Mouse (Mus musculus) neural tube, embryonic 12.5 days (tissue): ENCODE measurements at regions not wholly inside any gene's neighbourhood (a gene's known extent, or its start where the extent isn't known, plus 50 kb on each side); places are given as distances from the start of the nearest gene placed in this dataset.

Source experiments
- ATAC-seq: fragments of 200-750 bp; cut with Nextera tagmentation; 2 replicates; pipeline ENCODE4 v1.8.0; 2017; ENCODE audit warnings: low read depth, mild to moderate bottlenecking, moderate TSS enrichment, moderate library complexity; ENCODE audit not compliant: low FRiP score
- H3K27ac ChIP-seq: fragments of 300-500 bp; sonication (generic); 2 replicates; pipeline ENCODE4 v1.5.1; 2016
- H3K27me3 ChIP-seq: fragments of 300-500 bp; sonication (generic); replicated peaks from 2 replicates; pipeline ENCODE4 v1.6.1; 2016; ENCODE audit warnings: mild to moderate bottlenecking
- H3K36me3 ChIP-seq: fragments of 300-500 bp; sonication (generic); 2 replicates; pipeline ENCODE4 v1.6.1; 2016; ENCODE audit warnings: mild to moderate bottlenecking
- H3K4me1 ChIP-seq: fragments of 300-500 bp; sonication (generic); 2 replicates; pipeline ENCODE4 v1.6.1; 2016
- H3K4me2 ChIP-seq: fragments of 300-500 bp; sonication (generic); replicated peaks from 2 replicates; pipeline ENCODE4 v1.6.1; 2016; ENCODE audit warnings: mild to moderate bottlenecking
- H3K4me3 ChIP-seq: fragments of 300-500 bp; sonication (generic); 2 replicates; pipeline ENCODE4 v1.5.1; 2016
- H3K9ac ChIP-seq: fragments of 300-500 bp; sonication (generic); 2 replicates; pipeline ENCODE4 v1.6.1; 2016; ENCODE audit warnings: mild to moderate bottlenecking
- H3K9me3 ChIP-seq: fragments of 300-500 bp; sonication (generic); 2 replicates; pipeline ENCODE4 v1.6.1; 2016; ENCODE audit warnings: mild to moderate bottlenecking
- WGBS: fragments of 180-500 bp; shearing (Covaris S2); methylation state at CpG from one replicate; pipeline ENCODE4 v1.1.7; 2016; 5-methylcytosine and 5-hydroxymethylcytosine counted together

GRCm38 (mm10) chr11:117538732-117539131, 54.6 kb downstream of the Gm11733 start:
- 56% methylated on average over 5 of the region's 5 CpGs for WGBS
- H3K4me1 ChIP-seq = peaks cover 31% of the 10 kb centered on the region
- ATAC-seq = no peak
- no peaks in the 10 kb centered on the region for H3K27me3 ChIP-seq
- H3K27ac ChIP-seq = no peak overlapping the region
- H3K36me3 ChIP-seq = no peaks in the 10 kb centered on the region
- H3K4me2 ChIP-seq = no peak overlapping the region
- H3K9ac ChIP-seq = no peak overlapping the region
- H3K4me3 ChIP-seq = no peak overlapping the region
- no peaks in the 10 kb centered on the region for H3K9me3 ChIP-seq

- Histone ChIP-seq H3K27ac (peak overlapping the region; percentile 37; the same call in 1 of the 2 replicates), H3K4me2 (no peak overlapping the region)
- 42% methylated on average over 5 of the region's 5 CpGs for WGBS
Measured at GRCm38 (mm10) chr11:117540609-117541008, 56.4 kb downstream of the Gm11733 start.

GRCm38 (mm10) chr11:117541205-117541884, 57.2 kb downstream of the Gm11733 start:
- H3K27ac ChIP-seq = 0 out of 2 replicates have a peak overlapping the region, but pooled peaks have one; percentile 37
- no peaks in the 10 kb centered on the region; the same call in 1 of the 2 replicates for H3K27me3 ChIP-seq
- H3K9me3 ChIP-seq = no peaks in the 10 kb centered on the region
- no peak overlapping the region for H3K9ac ChIP-seq
- H3K36me3 ChIP-seq = no peaks in the 10 kb centered on the region
- WGBS = 5% methylated on average over 6 of the region's 6 CpGs
- peak overlapping the region; percentile 16; the same call in 1 of the 2 replicates for H3K4me2 ChIP-seq
- peak; percentile 63; the same call in 1 of the 2 replicates for ATAC-seq
- H3K4me3 ChIP-seq = no peak overlapping the region
- H3K4me1 ChIP-seq = peaks cover 18% of the 10 kb centered on the region

More at GRCm38 (mm10) chr11:117540609-117541008, 56.4 kb downstream of the Gm11733 start:
- no peaks in the 10 kb centered on the region for H3K9me3 ChIP-seq
- H3K9ac ChIP-seq = no peak overlapping the region
- no peaks in the 10 kb centered on the region for H3K36me3 ChIP-seq
- H3K4me3 ChIP-seq = no peak overlapping the region
- no peak for ATAC-seq
- H3K4me1 ChIP-seq = peaks cover 25% of the 10 kb centered on the region
- no peaks in the 10 kb centered on the region for H3K27me3 ChIP-seq

- Histone ChIP-seq H3K27ac (no peak overlapping the region), H3K4me3 (no peak overlapping the region), H3K4me2 (no peak overlapping the region), H3K27me3 (no peaks in the 10 kb centered on the region; the same call in 1 of the 2 replicates), H3K36me3 (no peaks in the 10 kb centered on the region), H3K9ac (no peak overlapping the region), H3K9me3 (no peaks in the 10 kb centered on the region), H3K4me1 (peaks cover 17% of the 10 kb centered on the region)
- WGBS = 53% methylated on average over 6 of the region's 6 CpGs
- ATAC-seq = no peak
Measured at GRCm38 (mm10) chr11:117543191-117543590, 59.0 kb downstream of the Gm11733 start.

- Histone ChIP-seq H3K4me3 (no peak overlapping the region), H3K9ac (no peak overlapping the region), H3K4me2 (no peak overlapping the region), H3K4me1 (peaks cover 17% of the 10 kb centered on the region), H3K27ac (no peak overlapping the region), H3K36me3 (no peaks in the 10 kb centered on the region), H3K27me3 (no peaks in the 10 kb centered on the region; the same call in 1 of the 2 replicates), H3K9me3 (no peaks in the 10 kb centered on the region)
- 37% methylated on average over 6 of the region's 6 CpGs for WGBS
- ATAC-seq = no peak
Measured at GRCm38 (mm10) chr11:117544507-117544906, 60.3 kb downstream of the Gm11733 start.

- ATAC-seq = no peak
- Histone ChIP-seq H3K9me3 (no peaks in the 10 kb centered on the region), H3K27ac (no peak overlapping the region), H3K27me3 (no peaks in the 10 kb centered on the region; the same call in 1 of the 2 replicates), H3K4me2 (no peak overlapping the region), H3K36me3 (no peaks in the 10 kb centered on the region), H3K4me3 (no peak overlapping the region), H3K9ac (no peak overlapping the region), H3K4me1 (peaks cover 17% of the 10 kb centered on the region)
- WGBS = 52% methylated on average over 3 of the region's 3 CpGs
Measured at GRCm38 (mm10) chr11:117544926-117545325, 60.8 kb downstream of the Gm11733 start.

GRCm38 (mm10) chr11:117551926-117552325, 67.8 kb downstream of the Gm11733 start:
- Histone ChIP-seq H3K9me3 (no peaks in the 10 kb centered on the region), H3K36me3 (no peaks in the 10 kb centered on the region), H3K4me2 (no peak overlapping the region), H3K9ac (no peak overlapping the region), H3K4me1 (no peaks in the 10 kb centered on the region), H3K27ac (no peak overlapping the region), H3K27me3 (no peaks in the 10 kb centered on the region), H3K4me3 (no peak overlapping the region)
- 93% methylated on average over 5 of the region's 5 CpGs for WGBS
- no peak for ATAC-seq

DNA sequence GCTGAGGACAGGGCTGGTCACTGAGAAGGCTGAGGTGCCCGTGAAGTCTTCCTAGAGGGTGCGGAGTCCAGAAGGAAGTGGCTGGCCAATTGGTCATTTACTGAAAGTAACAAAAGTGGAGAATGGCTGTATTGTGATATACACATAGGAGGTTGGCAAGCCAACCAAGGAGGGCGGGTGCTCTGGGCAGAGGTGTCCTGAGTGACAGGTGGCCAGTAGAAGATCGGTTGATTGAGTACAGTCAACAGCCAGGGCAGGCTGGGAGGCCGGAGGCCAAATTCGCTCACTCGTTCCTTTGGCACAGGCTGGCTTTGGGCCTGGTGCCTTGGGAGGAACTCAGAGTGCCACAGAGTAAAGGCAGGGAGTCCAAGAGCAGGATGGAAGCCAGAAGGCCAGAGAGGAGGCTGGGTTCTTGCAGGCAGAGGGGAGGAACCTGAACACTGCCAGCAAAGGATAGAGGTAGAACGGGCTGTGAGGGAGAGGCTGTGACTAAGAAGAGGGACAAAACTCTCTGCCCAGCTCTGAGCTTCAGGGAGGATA, 68.3 kb downstream of the Gm11733 start:
- WGBS = 91% methylated on average over 8 of the region's 8 CpGs
- Histone ChIP-seq H3K9ac (no peak overlapping the region), H3K36me3 (no peaks in the 10 kb centered on the region), H3K27ac (no peak overlapping the region), H3K4me2 (no peak overlapping the region), H3K4me1 (no peaks in the 10 kb centered on the region), H3K9me3 (no peaks in the 10 kb centered on the region), H3K4me3 (no peak overlapping the region), H3K27me3 (no peaks in the 10 kb centered on the region)
- no peak for ATAC-seq

- no peaks in the 10 kb centered on the region for H3K4me1 ChIP-seq
- no peak for ATAC-seq
- no peaks in the 10 kb centered on the region for H3K36me3 ChIP-seq
- WGBS = 63% methylated on average over 10 of the region's 10 CpGs
- H3K27ac ChIP-seq = no peak overlapping the region
- no peaks in the 10 kb centered on the region for H3K9me3 ChIP-seq
- no peak overlapping the region for H3K9ac ChIP-seq
- no peak overlapping the region for H3K4me2 ChIP-seq
- no peaks in the 10 kb centered on the region for H3K27me3 ChIP-seq
- no peak overlapping the region for H3K4me3 ChIP-seq
Measured at GRCm38 (mm10) chr11:117554111-117554510, 69.9 kb downstream of the Gm11733 start.

- no peak overlapping the region for H3K27ac ChIP-seq
- WGBS = 81% methylated on average over 16 of the region's 16 CpGs
- no peak for ATAC-seq
- no peak overlapping the region for H3K4me3 ChIP-seq
- no peak overlapping the region for H3K9ac ChIP-seq
- H3K36me3 ChIP-seq = no peaks in the 10 kb centered on the region
- no peak overlapping the region for H3K4me2 ChIP-seq
- no peaks in the 10 kb centered on the region for H3K9me3 ChIP-seq
- H3K4me1 ChIP-seq = no peaks in the 10 kb centered on the region
- H3K27me3 ChIP-seq = no peaks in the 10 kb centered on the region
Measured at GRCm38 (mm10) chr11:117557474-117558381, 73.6 kb downstream of the Gm11733 start.

DNA sequence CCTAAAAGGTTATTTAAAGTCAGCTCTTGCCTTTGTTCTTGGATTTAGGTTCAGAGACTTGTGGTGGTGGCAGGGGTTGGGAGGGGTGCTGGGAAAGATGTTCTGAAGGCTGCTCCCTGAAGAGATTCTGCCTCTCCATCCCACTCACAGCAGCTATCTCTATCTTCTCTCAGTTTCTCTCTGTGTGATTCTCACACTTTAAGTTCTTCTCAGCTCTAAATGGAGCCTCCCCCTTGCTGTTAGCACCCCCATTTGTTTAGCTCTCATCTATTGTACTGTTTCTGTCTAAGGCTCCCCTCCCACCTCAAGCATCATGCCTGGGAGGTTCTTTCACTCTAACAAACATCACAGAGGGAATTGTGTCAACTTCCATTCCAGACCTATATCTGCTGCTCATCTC, 75.7 kb downstream of the Gm11733 start:
- Histone ChIP-seq H3K9me3 (no peaks in the 10 kb centered on the region), H3K27me3 (no peaks in the 10 kb centered on the region), H3K4me3 (no peak overlapping the region), H3K4me1 (no peaks in the 10 kb centered on the region), H3K4me2 (no peak overlapping the region), H3K9ac (no peak overlapping the region), H3K27ac (no peak overlapping the region), H3K36me3 (no peaks in the 10 kb centered on the region)
- no peak for ATAC-seq

DNA sequence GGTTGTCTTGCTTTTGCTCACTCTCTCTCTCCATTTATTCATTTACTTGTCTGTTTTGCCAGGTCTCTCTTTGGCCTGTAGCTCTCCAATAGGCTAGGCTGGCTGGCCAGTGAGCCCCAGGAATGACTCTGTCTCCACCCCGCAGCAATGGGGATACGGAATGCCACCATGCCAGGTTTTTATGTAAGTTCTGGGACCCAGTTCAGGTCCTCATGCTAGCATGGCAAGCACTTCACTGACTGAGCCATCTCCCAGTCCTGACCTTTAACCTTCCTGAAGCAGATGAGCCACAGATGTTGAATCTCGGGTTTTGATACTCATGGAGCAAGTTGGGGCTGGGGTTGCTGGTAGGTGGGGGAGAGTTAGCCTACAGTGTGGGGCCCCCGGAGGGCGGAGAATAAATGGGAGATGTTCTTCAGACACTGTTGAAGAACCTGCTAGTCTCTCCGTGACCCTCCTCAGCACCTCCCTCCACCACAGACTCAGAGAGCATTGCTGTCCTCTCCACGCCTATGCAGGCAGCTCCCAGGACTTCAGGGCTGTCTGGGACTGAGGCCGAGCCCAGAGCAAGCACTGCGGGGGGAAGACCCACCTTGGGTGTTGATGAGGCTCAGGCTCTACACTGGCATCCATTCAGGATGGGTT, 83.9 kb downstream of the Gm11733 start:
- Histone ChIP-seq H3K27me3 (no peaks in the 10 kb centered on the region), H3K27ac (no peak overlapping the region), H3K4me2 (no peak overlapping the region), H3K4me3 (no peak overlapping the region), H3K9me3 (no peaks in the 10 kb centered on the region), H3K4me1 (no peaks in the 10 kb centered on the region), H3K9ac (no peak overlapping the region), H3K36me3 (no peaks in the 10 kb centered on the region)
- 87% methylated on average over 9 of the region's 9 CpGs for WGBS
- no peak for ATAC-seq
